Mouse (Mus musculus) intestine, embryonic 14.5 days (tissue): ENCODE measurements around the gene Rbms1. TPM values are rescaled to one million over a fixed set of nuclear protein-coding genes. Genes with fewer than 3 reads are reported as not detected.

Experiments
- ATAC-seq: fragments of 200-750 bp; cut with Nextera tagmentation; replicated peaks from 2 replicates; pipeline ENCODE4 v1.8.0; 2017; ENCODE audit warnings: low read depth, moderate number of reproducible peaks, moderate TSS enrichment, moderate library complexity; ENCODE audit not compliant: low FRiP score, low TSS enrichment
- DNase-seq: peaks from one replicate; pipeline ENCODE4 v3.0.0-alpha.2; 2018; ENCODE audit warnings: low spot score
- H3K27ac ChIP-seq: fragments of 300-500 bp; sonication (generic); 2 replicates; pipeline ENCODE4 v1.5.1; 2014; ENCODE audit warnings: low read depth, mild to moderate bottlenecking, control low read depth
- H3K27me3 ChIP-seq: fragments of 300-500 bp; sonication (generic); replicated peaks from 2 replicates; pipeline ENCODE4 v1.6.1; 2014; ENCODE audit warnings: low read length, control low read depth; ENCODE audit not compliant: control insufficient read depth, insufficient read depth
- H3K36me3 ChIP-seq: fragments of 300-500 bp; sonication (generic); 2 replicates; pipeline ENCODE4 v1.6.1; 2014; ENCODE audit warnings: low read length, control low read depth; ENCODE audit not compliant: control insufficient read depth, insufficient read depth
- H3K4me1 ChIP-seq: fragments of 300-500 bp; sonication (generic); replicated peaks from 2 replicates; pipeline ENCODE4 v1.6.1; 2014; ENCODE audit warnings: low read length, control low read depth, mixed read lengths; ENCODE audit not compliant: control insufficient read depth, insufficient read depth
- H3K4me2 ChIP-seq: fragments of 300-500 bp; sonication (generic); 2 replicates; pipeline ENCODE4 v1.6.1; 2014; ENCODE audit warnings: low read length
- H3K4me3 ChIP-seq: fragments of 300-500 bp; sonication (generic); 2 replicates; pipeline ENCODE4 v1.5.1; 2014; ENCODE audit warnings: low read depth, low read length, control low read depth, mixed read lengths
- H3K9ac ChIP-seq: fragments of 300-500 bp; sonication (generic); 2 replicates; pipeline ENCODE4 v1.6.1; 2014; ENCODE audit warnings: mild to moderate bottlenecking, low read length
- H3K9me3 ChIP-seq: fragments of 300-500 bp; sonication (generic); 2 replicates; pipeline ENCODE4 v1.6.1; 2016; ENCODE audit warnings: low read length, control low read depth; ENCODE audit not compliant: control insufficient read depth
- WGBS: fragments of 180-500 bp; shearing (Covaris S2); extraction: QIAGEN DNeasy Blood & Tissue Kit; methylation state at CpG from one replicate; pipeline ENCODE4 v1.1.7; 2014; 5-methylcytosine and 5-hydroxymethylcytosine counted together
- polyA plus RNA-seq: library from polyadenylated mRNA; unstranded; fragments of >200 nt; fragmentation: Nextera tagmentation; extraction: Ambion mirVana; gene quantifications from 2 replicates; pipeline ENCODE4 v1.2.1, GENCODE M21; 2014

The Rbms1 gene
- polyA plus RNA-seq, 1 experiment from 2014 or later: 101 TPM

GRCm38 (mm10) chr2:60923756-60924544 lies 39.0 kb downstream of the Rbms1 start:
- no peak overlapping the region for H3K4me3 ChIP-seq
- 67% methylated on average over 11 of the region's 11 CpGs for WGBS
- no peaks in the 10 kb centered on the region for H3K9me3 ChIP-seq
- H3K4me2 ChIP-seq: no peak overlapping the region
- no peak for ATAC-seq
- H3K36me3 ChIP-seq: no peaks in the 10 kb centered on the region
- H3K9ac ChIP-seq: no peak overlapping the region
- H3K27ac ChIP-seq: no peak overlapping the region
- no peaks in the 10 kb centered on the region for H3K27me3 ChIP-seq
- peaks cover 17% of the 10 kb centered on the region for H3K4me1 ChIP-seq
- DNase-seq: no peak

- no peak for DNase-seq
These were observed 39.9 kb downstream of the Rbms1 start for GRCm38 (mm10) chr2:60923111-60923510.

GRCm38 (mm10) chr2:60922351-60922750 lies 40.6 kb downstream of the Rbms1 start:
- Histone ChIP-seq H3K9ac (no peak overlapping the region), H3K4me3 (no peak overlapping the region), H3K27me3 (no peaks in the 10 kb centered on the region), H3K4me2 (no peak overlapping the region), H3K9me3 (no peaks in the 10 kb centered on the region), H3K36me3 (no peaks in the 10 kb centered on the region), H3K4me1 (peaks cover 17% of the 10 kb centered on the region), H3K27ac (peak overlapping the region; percentile 30; the same call in 1 of the 2 replicates)
- WGBS: 32% methylated on average over 5 of the region's 5 CpGs
- 0 out of 2 replicates have a peak, but pooled peaks have one; percentile 36 for ATAC-seq
- no peak for DNase-seq

More at GRCm38 (mm10) chr2:60923111-60923510, 39.9 kb downstream of the Rbms1 start:
- no peaks in the 10 kb centered on the region for H3K36me3 ChIP-seq
- no peaks in the 10 kb centered on the region for H3K9me3 ChIP-seq
- WGBS: 25% methylated on average over 6 of the region's 6 CpGs
- ATAC-seq: no peak
- no peak overlapping the region for H3K4me3 ChIP-seq
- H3K9ac ChIP-seq: no peak overlapping the region
- no peaks in the 10 kb centered on the region for H3K27me3 ChIP-seq
- H3K4me1 ChIP-seq: peaks cover 17% of the 10 kb centered on the region
- no peak overlapping the region for H3K4me2 ChIP-seq
- H3K27ac ChIP-seq: no peak overlapping the region; the same call in 1 of the 2 replicates

- Histone ChIP-seq H3K9me3 (no peaks in the 10 kb centered on the region), H3K4me3 (no peak overlapping the region), H3K36me3 (no peaks in the 10 kb centered on the region), H3K4me2 (no peak overlapping the region), H3K27me3 (no peaks in the 10 kb centered on the region), H3K9ac (no peak overlapping the region), H3K27ac (no peak overlapping the region), H3K4me1 (peaks cover 21% of the 10 kb centered on the region)
- ATAC-seq (no peak), DNase-seq (no peak)
- 35% methylated on average over 3 of the region's 3 CpGs for WGBS
These were observed 42.9 kb downstream of the Rbms1 start for GRCm38 (mm10) chr2:60920076-60920475.

- no peak overlapping the region for H3K4me2 ChIP-seq
- no peak for DNase-seq
- 78% methylated on average over 7 of the region's 7 CpGs for WGBS
These were observed 44.6 kb downstream of the Rbms1 start for GRCm38 (mm10) chr2:60918401-60918800.

GRCm38 (mm10) chr2:60914524-60915280 lies 48.3 kb downstream of the Rbms1 start:
- 69% methylated on average over 7 of the region's 7 CpGs for WGBS
- no peak overlapping the region for H3K4me3 ChIP-seq
- H3K27me3 ChIP-seq: no peaks in the 10 kb centered on the region
- no peak overlapping the region for H3K9ac ChIP-seq
- ATAC-seq (no peak), DNase-seq (no peak)
- H3K4me2 ChIP-seq: no peak overlapping the region
- no peaks in the 10 kb centered on the region for H3K9me3 ChIP-seq
- peaks cover 32% of the 10 kb centered on the region for H3K4me1 ChIP-seq
- no peaks in the 10 kb centered on the region for H3K36me3 ChIP-seq
- no peak overlapping the region for H3K27ac ChIP-seq

More at GRCm38 (mm10) chr2:60918401-60918800, 44.6 kb downstream of the Rbms1 start:
- Histone ChIP-seq H3K9me3 (no peaks in the 10 kb centered on the region), H3K27ac (no peak overlapping the region), H3K36me3 (no peaks in the 10 kb centered on the region), H3K27me3 (no peaks in the 10 kb centered on the region), H3K4me1 (peaks cover 18% of the 10 kb centered on the region), H3K9ac (no peak overlapping the region), H3K4me3 (no peak overlapping the region)
- no peak for ATAC-seq

- ATAC-seq: no peak
- H3K9me3 ChIP-seq: no peaks in the 10 kb centered on the region
- no peaks in the 10 kb centered on the region for H3K27me3 ChIP-seq
- 42% methylated on average over 3 of the region's 3 CpGs for WGBS
- DNase-seq: no peak
- no peak overlapping the region for H3K4me2 ChIP-seq
- H3K9ac ChIP-seq: no peak overlapping the region
- no peaks in the 10 kb centered on the region for H3K36me3 ChIP-seq
- no peak overlapping the region for H3K4me3 ChIP-seq
- H3K27ac ChIP-seq: no peak overlapping the region
- H3K4me1 ChIP-seq: peaks cover 32% of the 10 kb centered on the region
These were observed 49.7 kb downstream of the Rbms1 start for GRCm38 (mm10) chr2:60913281-60913680.

GRCm38 (mm10) chr2:60911716-60912115 lies 51.3 kb downstream of the Rbms1 start:
- H3K4me2 ChIP-seq: no peak overlapping the region
- no peak for DNase-seq
- WGBS: 68% methylated on average over 8 of the region's 8 CpGs

More at GRCm38 (mm10) chr2:60911716-60912115, 51.3 kb downstream of the Rbms1 start:
- Histone ChIP-seq H3K27me3 (no peaks in the 10 kb centered on the region), H3K9me3 (no peaks in the 10 kb centered on the region), H3K36me3 (no peaks in the 10 kb centered on the region), H3K9ac (no peak overlapping the region), H3K27ac (no peak overlapping the region), H3K4me3 (no peak overlapping the region), H3K4me1 (peaks cover 32% of the 10 kb centered on the region)
- ATAC-seq: no peak
